Mouse (Mus musculus): ENCODE data around the gene Krtap27-1. TPM values are rescaled to one million over a fixed set of nuclear protein-coding genes. Genes with fewer than 3 reads are reported as not detected.

The Krtap27-1 gene
- total and polyA plus RNA-seq, 3 experiments = not detected

- no peaks in the 10 kb centered on the region for H3K27me3 ChIP-seq (ENCODE audit: insufficient read depth, low read length)
Measured at GRCm38 (mm10) chr16:88651082-88651481, 20.4 kb downstream of the Krtap27-1 start.

GRCm38 (mm10) chr16:88647358-88647846 lies 24.1 kb downstream of the Krtap27-1 start, which contains the start of gene Krtap26-1:
TSS of gene Krtap26-1 (minus strand) at chr16:88647796.
- Histone ChIP-seq H3K4me3 (ENCODE audit: low read depth, low read length) (no peak within 1 kb of the TSS), H3K4me1 (ENCODE audit: insufficient read depth, low read depth, low read length) (no peaks in the 10 kb centered on the region), H3K27me3 (ENCODE audit: insufficient read depth, low read length) (no peaks in the 10 kb centered on the region), H3K36me3 (replicated peaks) (no peaks in the 10 kb centered on the region), H3K9me3 (replicated peaks) (peaks cover 20% of the 10 kb centered on the region)
- DNase-seq (ENCODE audit: low spot score) (no peak), ATAC-seq (ENCODE audit: extremely low read depth, insufficient number of reproducible peaks, low FRiP score, poor library complexity, severe bottlenecking) (no peak)
- TF ChIP-seq CTCF (IDR thresholded peaks at IDR 0.05; ENCODE audit: low read depth, low read length) = no peak
- TF ChIP-seq POLR2AphosphoS5 (IDR thresholded peaks at IDR 0.05; ENCODE audit: insufficient replicate concordance, low read depth, low read length) = no peak
- TF ChIP-seq TAL1 (conservative IDR thresholded peaks at IDR 0.05; ENCODE audit: low read depth, low read length) = no peak
- no peak for TF ChIP-seq GATA1 (IDR thresholded peaks at IDR 0.05; ENCODE audit: borderline replicate concordance, low read length)
- no peak for TF ChIP-seq GATA2 (IDR thresholded peaks at IDR 0.05; ENCODE audit: borderline replicate concordance, low read depth, low read length)

More at GRCm38 (mm10) chr16:88651082-88651481, 20.4 kb downstream of the Krtap27-1 start:
- ATAC-seq (ENCODE audit: extremely low read depth, insufficient number of reproducible peaks, low FRiP score, poor library complexity, severe bottlenecking) (no peak), DNase-seq (ENCODE audit: low spot score) (no peak)
- no peak overlapping the region for H3K4me3 ChIP-seq (ENCODE audit: low read depth, low read length)
- no peak for TF ChIP-seq POLR2AphosphoS5 (IDR thresholded peaks at IDR 0.05; ENCODE audit: insufficient replicate concordance, low read depth, low read length)
- TF ChIP-seq GATA1 (IDR thresholded peaks at IDR 0.05; ENCODE audit: borderline replicate concordance, low read length) = no peak
- TF ChIP-seq TAL1 (conservative IDR thresholded peaks at IDR 0.05; ENCODE audit: low read depth, low read length) = no peak
- TF ChIP-seq CTCF (IDR thresholded peaks at IDR 0.05; ENCODE audit: low read depth, low read length) = no peak
- no peak for TF ChIP-seq GATA2 (IDR thresholded peaks at IDR 0.05; ENCODE audit: borderline replicate concordance, low read depth, low read length)
- H3K9me3 ChIP-seq (replicated peaks) = peaks cover 18% of the 10 kb centered on the region
- H3K36me3 ChIP-seq (replicated peaks) = no peaks in the 10 kb centered on the region
- H3K4me1 ChIP-seq (ENCODE audit: insufficient read depth, low read depth, low read length) = no peaks in the 10 kb centered on the region

- no peaks in the 10 kb centered on the region for H3K36me3 ChIP-seq (replicated peaks)
- no peak for TF ChIP-seq POLR2AphosphoS5 (IDR thresholded peaks at IDR 0.05; ENCODE audit: insufficient replicate concordance, low read depth, low read length)
- TF ChIP-seq GATA2 (IDR thresholded peaks at IDR 0.05; ENCODE audit: borderline replicate concordance, low read depth, low read length) = no peak
- H3K9me3 ChIP-seq (replicated peaks) = peaks cover 22% of the 10 kb centered on the region
- H3K27me3 ChIP-seq (ENCODE audit: insufficient read depth, low read length) = no peaks in the 10 kb centered on the region
- no peak for ATAC-seq (ENCODE audit: extremely low read depth, insufficient number of reproducible peaks, low FRiP score, poor library complexity, severe bottlenecking)
- no peak overlapping the region for H3K4me3 ChIP-seq (ENCODE audit: low read depth, low read length)
- H3K4me1 ChIP-seq (ENCODE audit: insufficient read depth, low read depth, low read length) = no peaks in the 10 kb centered on the region
- no peak for DNase-seq (ENCODE audit: low spot score)
Measured at GRCm38 (mm10) chr16:88646366-88647111, 24.9 kb downstream of the Krtap27-1 start.

GRCm38 (mm10) chr16:88640053-88640452 lies 31.4 kb downstream of the Krtap27-1 start:
- H3K36me3 ChIP-seq (replicated peaks) = no peaks in the 10 kb centered on the region
- no peaks in the 10 kb centered on the region for H3K27me3 ChIP-seq (ENCODE audit: insufficient read depth, low read length)
- ATAC-seq (ENCODE audit: extremely low read depth, insufficient number of reproducible peaks, low FRiP score, poor library complexity, severe bottlenecking) (no peak), DNase-seq (ENCODE audit: low spot score) (no peak)
- TF ChIP-seq CTCF (IDR thresholded peaks at IDR 0.05; ENCODE audit: low read depth, low read length) (no peak), GATA2 (IDR thresholded peaks at IDR 0.05; ENCODE audit: borderline replicate concordance, low read depth, low read length) (no peak), GATA1 (IDR thresholded peaks at IDR 0.05; ENCODE audit: borderline replicate concordance, low read length) (no peak), POLR2AphosphoS5 (IDR thresholded peaks at IDR 0.05; ENCODE audit: insufficient replicate concordance, low read depth, low read length) (no peak), TAL1 (conservative IDR thresholded peaks at IDR 0.05; ENCODE audit: low read depth, low read length) (no peak)
- peaks cover 12% of the 10 kb centered on the region for H3K9me3 ChIP-seq (replicated peaks)
- H3K4me1 ChIP-seq (ENCODE audit: insufficient read depth, low read depth, low read length) = no peaks in the 10 kb centered on the region
- no peak overlapping the region for H3K4me3 ChIP-seq (ENCODE audit: low read depth, low read length)

GRCm38 (mm10) chr16:88635142-88635541 lies 36.3 kb downstream of the Krtap27-1 start:
- no peak for ATAC-seq (ENCODE audit: extremely low read depth, insufficient number of reproducible peaks, low FRiP score, poor library complexity, severe bottlenecking)
- no peak for TF ChIP-seq GATA2 (IDR thresholded peaks at IDR 0.05; ENCODE audit: borderline replicate concordance, low read depth, low read length)
- TF ChIP-seq POLR2AphosphoS5 (IDR thresholded peaks at IDR 0.05; ENCODE audit: insufficient replicate concordance, low read depth, low read length) = no peak
- no peak for TF ChIP-seq TAL1 (conservative IDR thresholded peaks at IDR 0.05; ENCODE audit: low read depth, low read length)
- TF ChIP-seq CTCF (IDR thresholded peaks at IDR 0.05; ENCODE audit: low read depth, low read length) = no peak
- peaks cover 9% of the 10 kb centered on the region for H3K9me3 ChIP-seq (replicated peaks)
- no peak for DNase-seq (ENCODE audit: low spot score)
- no peaks in the 10 kb centered on the region for H3K4me1 ChIP-seq (ENCODE audit: insufficient read depth, low read depth, low read length)
- no peak overlapping the region for H3K4me3 ChIP-seq (ENCODE audit: low read depth, low read length)
- no peaks in the 10 kb centered on the region for H3K27me3 ChIP-seq (ENCODE audit: insufficient read depth, low read length)
- no peaks in the 10 kb centered on the region for H3K36me3 ChIP-seq (replicated peaks)

GRCm38 (mm10) chr16:88631474-88631873 lies 40.0 kb downstream of the Krtap27-1 start:
- TF ChIP-seq GATA2 (IDR thresholded peaks at IDR 0.05; ENCODE audit: borderline replicate concordance, low read depth, low read length) = no peak
- TF ChIP-seq CTCF (IDR thresholded peaks at IDR 0.05; ENCODE audit: low read depth, low read length) = no peak
- no peak for TF ChIP-seq POLR2AphosphoS5 (IDR thresholded peaks at IDR 0.05; ENCODE audit: insufficient replicate concordance, low read depth, low read length)
- no peak for TF ChIP-seq TAL1 (conservative IDR thresholded peaks at IDR 0.05; ENCODE audit: low read depth, low read length)
- no peak for TF ChIP-seq GATA1 (IDR thresholded peaks at IDR 0.05; ENCODE audit: borderline replicate concordance, low read length)
- Histone ChIP-seq H3K4me1 (ENCODE audit: insufficient read depth, low read depth, low read length) (no peaks in the 10 kb centered on the region), H3K36me3 (replicated peaks) (no peaks in the 10 kb centered on the region), H3K9me3 (replicated peaks) (peaks cover 18% of the 10 kb centered on the region), H3K27me3 (ENCODE audit: insufficient read depth, low read length) (no peaks in the 10 kb centered on the region), H3K4me3 (ENCODE audit: low read depth, low read length) (no peak overlapping the region)
- ATAC-seq (ENCODE audit: extremely low read depth, insufficient number of reproducible peaks, low FRiP score, poor library complexity, severe bottlenecking) = no peak
- no peak for DNase-seq (ENCODE audit: low spot score)

Measured in G1E (cell line).